Mouse (Mus musculus) adrenal gland, adult 2 months (tissue): ENCODE data around the gene Racgap1. TPM values are rescaled to one million over a fixed set of nuclear protein-coding genes. Genes with fewer than 3 reads are reported as not detected.

Experiments
- DNase-seq: peaks from one replicate; pipeline ENCODE4 v3.0.0; 2021
- long read RNA-seq: library from polyadenylated mRNA; stranded (forward); transcript quantifications from one replicate; pipeline ENCODE4 v2.0.0, GENCODE M21; 2021
- polyA plus RNA-seq: library from polyadenylated mRNA; depleted of rRNA; stranded (reverse); fragments of >200 nt; gene quantifications from 2 replicates; pipeline ENCODE4 v1.2.3, GENCODE M21; 2012; rRNA removed
- total RNA-seq, 2 experiments: library from RNA; stranded (reverse); gene quantifications; 2 replicates each; pipeline ENCODE4 v1.2.3; 2021

Gene Racgap1
- 1 to 10 TPM; 2.8 to 3.7 TPM for total RNA-seq
- polyA plus RNA-seq, result 2.6 and 2.7 TPM in 2 replicates
- long read RNA-seq, partial matches to known transcripts, result 1 of 5 reads
- long read RNA-seq, other reads (novel, unspliced or antisense), result 1 of 5 reads

GRCm38 (mm10) chr15:99651163-99651872 is at the start of gene Racgap1:
Racgap1 (minus strand) TSS chr15:99651656.
- peak; percentile 95 for DNase-seq

GRCm38 (mm10) chr15:99700219-99701106 is 49.0 kb upstream of the Racgap1 start:
- peak; percentile 44 for DNase-seq

- peak; percentile 70 for DNase-seq
Measured at GRCm38 (mm10) chr15:99699715-99700114, 48.3 kb upstream of the Racgap1 start.

- no peak for DNase-seq
Measured at GRCm38 (mm10) chr15:99698533-99699085, 47.2 kb upstream of the Racgap1 start.

- no peak for DNase-seq
Measured at GRCm38 (mm10) chr15:99697309-99697708, 45.9 kb upstream of the Racgap1 start.

GRCm38 (mm10) chr15:99691976-99692375 is 40.5 kb upstream of the Racgap1 start:
- DNase-seq, result no peak

GRCm38 (mm10) chr15:99690924-99691323 is 39.5 kb upstream of the Racgap1 start:
- DNase-seq, result no peak

GRCm38 (mm10) chr15:99688712-99689111 is 37.3 kb upstream of the Racgap1 start:
- DNase-seq, result peak; percentile 74

GRCm38 (mm10) chr15:99684156-99684555 is 32.7 kb upstream of the Racgap1 start:
- DNase-seq, result no peak

GRCm38 (mm10) chr15:99682880-99683279 is 31.4 kb upstream of the Racgap1 start:
- no peak for DNase-seq

- no peak for DNase-seq
Measured at GRCm38 (mm10) chr15:99679008-99679407, 27.6 kb upstream of the Racgap1 start.

GRCm38 (mm10) chr15:99678063-99678800 is 26.8 kb upstream of the Racgap1 start:
- peak; percentile 39 for DNase-seq

GRCm38 (mm10) chr15:99677089-99677488 is 25.6 kb upstream of the Racgap1 start:
- DNase-seq, result no peak

GRCm38 (mm10) chr15:99674866-99675265 is 23.4 kb upstream of the Racgap1 start:
- no peak for DNase-seq

- DNase-seq, result no peak
Measured at GRCm38 (mm10) chr15:99671783-99672182, 20.3 kb upstream of the Racgap1 start.

GRCm38 (mm10) chr15:99670964-99671670 is 19.7 kb upstream of the Racgap1 start:
- DNase-seq, result no peak

- DNase-seq, result peak; percentile 87
Measured at GRCm38 (mm10) chr15:99670154-99670821, 18.8 kb upstream of the Racgap1 start, which contains the start of gene Asic1. Asic1 (plus strand) TSS chr15:99670368.

GRCm38 (mm10) chr15:99669392-99669791 is 17.9 kb upstream of the Racgap1 start:
- no peak for DNase-seq

- peak; percentile 79 for DNase-seq
Measured at GRCm38 (mm10) chr15:99668881-99669280, 17.4 kb upstream of the Racgap1 start.

GRCm38 (mm10) chr15:99667544-99667943 is 16.1 kb upstream of the Racgap1 start:
- DNase-seq, result no peak
